In the genomic region with DNA sequence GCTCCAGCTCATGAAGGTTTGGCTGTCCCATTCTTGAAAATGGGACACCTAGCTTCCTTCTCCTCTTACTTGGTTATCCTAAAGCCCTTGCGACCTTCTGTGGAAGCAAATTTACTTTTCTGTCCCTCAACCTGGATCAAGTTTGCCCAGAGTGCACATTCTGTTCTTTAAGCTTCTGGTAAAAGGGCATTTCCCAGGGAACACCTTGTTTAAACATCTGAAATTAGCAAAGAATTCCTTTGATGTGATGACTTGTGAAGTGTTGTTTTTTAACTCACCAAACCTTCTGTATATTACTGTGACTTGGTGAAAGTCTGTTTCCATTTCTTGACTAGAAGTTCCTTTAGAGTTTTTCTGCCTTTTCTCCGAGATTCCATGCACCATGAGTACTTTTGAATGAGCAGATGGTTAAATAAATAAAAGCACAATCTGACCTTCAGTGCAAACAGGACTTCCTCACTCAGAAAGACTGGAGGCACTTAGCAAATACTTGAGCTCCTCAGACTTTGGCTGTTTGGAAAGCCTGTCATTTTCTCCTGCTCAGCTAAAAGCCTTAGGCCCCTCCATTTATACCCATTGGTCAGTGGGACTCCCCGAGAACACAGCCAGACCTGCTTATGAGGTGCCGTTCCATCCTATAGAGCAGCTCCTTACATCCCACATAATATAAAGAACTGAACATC, we compare ENCODE assay signal across 19 mouse cellular contexts.
"Had no signal": no experiment of that assay in that cellular context is flagged by ENCODE, and none has a peak within 500 bp of the region (broad histone marks: within the 10 kb centered on the region; RNA-seq: fewer than 3 reads in every experiment).

No protein-coding gene starts in this region.

- H3K4me2 ChIP-seq: intestine, embryonic 15.5 days; kidney, embryonic 15.5 days; liver, embryonic 13.5 days; midbrain, embryonic 12.5 days; midbrain, embryonic 15.5 days; neural tube, embryonic 12.5 days; neural tube, embryonic 15.5 days; stomach, embryonic 15.5 days had no signal

- H3K27me3 ChIP-seq: intestine, embryonic 15.5 days; kidney, embryonic 15.5 days; liver, embryonic 13.5 days; midbrain, embryonic 12.5 days; midbrain, embryonic 15.5 days; neural tube, embryonic 12.5 days; neural tube, embryonic 15.5 days; stomach, embryonic 15.5 days had no signal

- H3K27ac ChIP-seq: intestine, embryonic 15.5 days; kidney, embryonic 15.5 days; liver, embryonic 13.5 days; macrophage; midbrain, embryonic 12.5 days; midbrain, embryonic 15.5 days; neural tube, embryonic 12.5 days; neural tube, embryonic 15.5 days; stomach, embryonic 15.5 days had no signal

- H3K4me1 ChIP-seq: intestine, embryonic 15.5 days; kidney, embryonic 15.5 days; liver, embryonic 13.5 days; neural tube, embryonic 12.5 days; neural tube, embryonic 15.5 days; stomach, embryonic 15.5 days had no signal

- H3K9ac ChIP-seq: intestine, embryonic 15.5 days; kidney, embryonic 15.5 days; liver, embryonic 13.5 days; midbrain, embryonic 12.5 days; midbrain, embryonic 15.5 days; neural tube, embryonic 12.5 days; neural tube, embryonic 15.5 days; stomach, embryonic 15.5 days had no signal

- H3K9me3 ChIP-seq: intestine, embryonic 15.5 days; kidney, embryonic 15.5 days; liver, embryonic 13.5 days; midbrain, embryonic 12.5 days; midbrain, embryonic 15.5 days; neural tube, embryonic 12.5 days; neural tube, embryonic 15.5 days; stomach, embryonic 15.5 days had no signal

- DNase-seq: kidney, adult 11 months; kidney, adult 8-10 months; kidney, postnatal 10 days; kidney, postnatal 36 days; layer of hippocampus, adult 9-11 months; liver, embryonic 13.5 days; right cerebral cortex, adult 18-20 months; right cerebral cortex, postnatal 14 days; right cerebral cortex, postnatal 4 days; thymus, adult 18-20 months; thymus, postnatal 36 days had no signal

- H3K4me3 ChIP-seq: intestine, embryonic 15.5 days; kidney, embryonic 15.5 days; liver, embryonic 13.5 days; midbrain, embryonic 12.5 days; midbrain, embryonic 15.5 days; neural tube, embryonic 12.5 days; neural tube, embryonic 15.5 days; stomach, embryonic 15.5 days had no signal

- H3K36me3 ChIP-seq: intestine, embryonic 15.5 days; kidney, embryonic 15.5 days; liver, embryonic 13.5 days; midbrain, embryonic 12.5 days; midbrain, embryonic 15.5 days; neural tube, embryonic 12.5 days; neural tube, embryonic 15.5 days; stomach, embryonic 15.5 days had no signal

- ATAC-seq: intestine, embryonic 15.5 days; midbrain, embryonic 15.5 days had no signal
